Mouse (Mus musculus): ENCODE data around the gene Rhox3h.
"Not testable (repeated sequence)": the region's sequence is repeated elsewhere in the genome, so short reads cannot be mapped to it uniquely, and the experiment has no call there.

Gene Rhox3h

DNA sequence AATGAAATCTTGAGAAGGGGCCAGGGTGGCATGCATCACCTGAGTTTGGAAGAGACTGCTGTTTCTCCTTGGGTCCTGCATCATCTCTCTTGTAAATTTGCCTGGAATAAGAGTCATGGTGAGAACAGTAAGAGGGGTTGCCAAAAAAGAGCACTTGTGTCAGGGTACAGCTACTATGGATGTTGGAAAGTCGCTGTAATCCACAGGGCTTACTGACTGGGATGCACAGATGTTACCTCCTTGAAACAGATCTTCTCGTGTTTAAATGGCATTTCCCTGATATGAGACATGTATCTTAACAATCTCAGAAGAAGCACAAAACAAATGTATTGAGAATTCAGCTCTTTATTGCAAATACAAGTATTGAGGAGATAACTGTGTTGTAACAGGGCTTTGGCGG, at the start of gene Rhox3h:
TSS of gene Rhox3h (minus strand) at position 101 of the 400 bp plus-strand sequence.
- in situ Hi-C loops (cut with MboI, MseI): not testable (repeated sequence)

DNA sequence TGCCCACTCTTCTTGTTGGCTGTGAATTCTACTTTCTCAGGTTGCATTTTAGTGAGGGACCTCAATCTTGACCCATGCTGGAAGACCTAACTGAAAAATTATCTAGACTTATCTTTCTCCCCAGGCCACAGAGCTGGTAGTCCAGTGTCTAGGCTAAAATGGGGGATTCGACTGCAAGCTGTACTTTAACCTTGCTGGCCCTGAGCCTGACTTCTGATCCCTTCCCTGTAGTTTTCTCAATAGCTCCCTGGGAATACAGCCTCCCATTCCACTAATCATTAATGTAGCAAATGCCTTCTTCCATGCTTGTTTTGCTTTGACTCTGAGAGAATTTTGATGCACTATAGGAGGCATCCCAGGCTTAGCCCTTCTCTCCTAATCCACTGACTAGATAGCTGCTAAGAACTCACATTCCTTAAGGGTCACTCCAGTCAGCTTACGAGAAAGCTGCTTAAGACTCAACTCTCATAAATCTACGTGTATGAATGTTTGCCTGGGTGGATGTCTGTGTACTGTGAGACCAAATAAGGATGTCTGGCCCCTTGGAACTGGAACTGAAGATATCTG, 33.3 kb upstream of the Rhox3h start:
- in situ Hi-C loops (cut with MboI, MseI): loop anchor here (5.0 kb wide), 2 partner anchors 50 to 105 kb away; no protein-coding TSS in a partner anchor

DNA sequence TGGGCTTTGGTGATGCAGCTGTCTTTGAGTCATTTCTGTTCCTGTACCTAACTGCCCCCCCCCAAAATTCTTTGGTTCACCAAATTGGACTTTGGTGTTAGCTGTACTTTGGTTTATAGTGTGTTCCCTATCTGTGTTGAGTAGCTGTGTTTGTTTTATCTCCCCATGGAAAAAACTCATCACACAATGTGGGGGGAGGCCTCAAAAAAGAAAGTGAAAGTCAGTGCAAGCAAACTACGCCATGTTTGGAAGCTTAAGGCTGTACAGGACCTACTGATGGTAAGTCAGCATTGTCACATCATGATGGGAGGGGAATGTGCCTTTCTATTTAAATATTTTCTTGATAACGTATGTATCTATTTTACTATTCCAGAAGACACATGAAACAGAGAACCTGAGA, 23.7 kb upstream of the Rhox3h start:
- in situ Hi-C loops (cut with MboI, MseI): no loop called here

DNA sequence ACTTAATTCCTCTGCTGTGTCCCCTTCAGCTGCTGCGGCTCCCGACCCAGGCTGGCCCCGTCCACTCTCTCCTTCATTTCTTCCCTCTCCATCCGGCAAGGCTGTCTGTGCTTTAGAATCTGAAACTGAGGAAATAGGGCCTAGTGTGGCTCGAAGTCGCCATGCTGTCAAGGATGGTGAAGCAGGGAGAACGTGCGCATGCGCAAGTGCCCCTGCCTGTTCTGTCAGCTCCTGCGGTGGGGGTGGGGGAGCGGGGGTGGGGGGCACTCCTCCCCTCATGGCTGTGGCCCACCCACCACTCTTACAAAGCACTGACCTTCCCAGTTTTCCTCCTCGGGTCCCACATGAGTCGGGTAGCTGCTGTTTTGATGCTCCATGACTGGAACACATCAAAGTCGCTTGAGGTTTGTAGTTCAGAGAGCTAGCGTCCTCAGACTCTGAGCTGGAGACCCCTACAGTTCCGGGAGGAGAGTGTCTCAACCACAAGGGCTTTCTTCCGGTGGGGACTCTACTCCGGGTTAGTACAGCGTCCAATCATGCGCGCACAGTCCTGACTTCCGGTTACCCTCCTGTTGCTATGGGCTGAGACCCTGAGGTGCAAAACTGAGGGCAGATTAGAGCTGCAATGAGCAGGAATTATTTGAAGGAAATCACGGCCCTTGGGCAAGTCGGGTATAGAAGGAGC, 14.6 kb upstream of the Rhox3h start:
- in situ Hi-C loops (cut with MboI, MseI): no loop called here

DNA sequence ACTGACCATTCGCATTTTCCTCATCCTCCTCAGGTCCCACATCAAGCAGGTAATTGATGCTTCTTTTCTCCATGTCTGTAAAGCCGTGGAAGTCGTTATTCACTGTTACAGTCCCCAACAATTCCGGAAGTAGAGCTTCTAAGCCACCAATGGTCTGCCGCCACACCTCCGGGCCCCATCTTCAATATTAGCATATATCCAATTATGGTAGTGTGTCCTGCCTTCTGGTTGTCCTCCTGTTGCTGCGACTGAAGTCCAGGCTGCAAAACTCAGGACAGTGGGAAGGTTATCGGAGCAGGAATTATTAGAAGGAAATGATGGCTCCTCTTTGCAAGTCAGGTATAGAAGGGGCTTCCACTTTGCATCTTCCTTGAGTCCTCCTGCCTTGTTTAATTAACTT, 4.6 kb upstream of the Rhox3h start, which contains the start of gene Rhox2h:
TSS of gene Rhox2h (minus strand) at position 101 of the 400 bp plus-strand sequence.
- in situ Hi-C loops (cut with MboI, MseI): not testable (repeated sequence)

DNA sequence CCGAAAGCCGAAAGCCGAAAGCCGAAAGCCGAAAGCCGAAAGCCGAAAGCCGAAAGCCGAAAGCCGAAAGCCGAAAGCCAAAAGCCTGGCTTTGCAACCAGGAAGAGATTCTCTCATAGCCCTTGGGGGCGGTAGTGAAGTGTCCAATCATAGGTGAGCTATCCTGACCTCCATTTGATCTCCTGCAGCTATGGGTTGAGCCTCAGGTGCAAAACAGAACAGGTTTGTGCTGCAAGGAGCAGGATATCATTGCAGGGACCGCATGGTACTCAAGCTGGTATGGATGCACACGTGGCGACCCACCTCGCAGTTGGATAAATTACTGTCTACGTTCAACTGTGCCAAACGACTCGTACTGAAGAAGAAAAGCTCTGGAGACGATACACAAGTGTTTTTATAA, 17.3 kb downstream of the Rhox3h start, which contains the start of gene Rhox4g:
TSS of gene Rhox4g (minus strand) at position 101 of the 400 bp plus-strand sequence.
- in situ Hi-C loops (cut with MboI, MseI): loop anchor here (10.0 kb wide), 1 partner anchor 556 kb away; no protein-coding TSS in a partner anchor

DNA sequence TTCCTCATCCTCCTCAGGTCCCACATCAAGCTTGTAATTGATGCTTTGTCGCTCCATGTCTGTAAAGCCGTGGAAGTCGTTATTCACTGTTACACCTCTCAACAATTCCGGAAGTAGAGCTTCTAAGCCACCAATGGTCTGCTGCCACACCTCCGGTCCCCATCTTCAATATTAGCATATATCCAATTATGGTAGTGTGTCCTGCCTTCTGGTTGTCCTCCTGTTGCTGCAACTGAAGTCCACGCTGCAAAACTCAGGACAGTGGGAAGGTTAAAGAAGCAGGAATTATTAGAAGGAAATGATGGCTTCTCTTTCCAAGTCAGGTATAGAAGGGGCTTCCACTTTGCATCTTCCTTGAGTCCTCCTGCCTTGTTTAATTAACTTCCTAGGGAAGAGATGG, 25.2 kb downstream of the Rhox3h start, which contains the start of gene Rhox2g:
TSS of gene Rhox2g (minus strand) at position 101 of the 400 bp plus-strand sequence.
- in situ Hi-C loops (cut with MboI, MseI): loop anchor here (5.0 kb wide), 1 partner anchor 401 kb away; the partner anchor contains the start of gene Rhox2a

DNA sequence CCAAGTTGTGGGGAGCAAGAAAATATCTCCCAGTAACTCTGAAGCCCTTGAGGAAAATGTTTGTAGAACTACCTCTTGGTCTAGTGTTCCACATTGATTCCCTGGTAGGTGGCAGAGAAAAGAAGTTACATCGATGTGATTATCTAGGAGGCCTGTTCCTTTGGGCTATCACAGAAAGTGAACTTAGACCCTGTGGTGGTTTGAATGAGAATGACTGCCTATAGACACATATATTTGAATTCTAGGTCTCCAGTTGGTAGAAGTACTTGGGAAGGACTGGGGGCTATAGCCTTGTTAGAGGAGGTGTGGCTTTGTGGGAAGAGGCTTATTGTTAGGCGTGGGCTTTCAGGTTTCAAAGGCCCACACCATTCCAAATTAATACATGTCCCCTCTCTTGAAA, 40.1 kb downstream of the Rhox3h start, which contains the start of gene Rhox3g:
TSS of gene Rhox3g (minus strand) at position 101 of the 400 bp plus-strand sequence.
- in situ Hi-C loops (cut with MboI, MseI): not testable (repeated sequence)
